Mouse (Mus musculus) neural tube, embryonic 13.5 days (tissue): ENCODE results near the gene Cyp2w1. TPM values are rescaled to one million over a fixed set of nuclear protein-coding genes. Genes with fewer than 3 reads are reported as not detected.

ENCODE experiments used
- ATAC-seq: fragments of 200-750 bp; cut with Nextera tagmentation; 2 replicates; pipeline ENCODE4 v1.8.0; 2017; ENCODE audit warnings: low read depth, mild to moderate bottlenecking, moderate TSS enrichment, moderate library complexity
- H3K27ac ChIP-seq: fragments of 300-500 bp; sonication (generic); replicated peaks from 2 replicates; pipeline ENCODE4 v1.5.1; 2015; ENCODE audit warnings: moderate library complexity, mild to moderate bottlenecking, inconsistent platforms
- H3K27me3 ChIP-seq: fragments of 300-500 bp; sonication (generic); 2 replicates; pipeline ENCODE4 v1.6.1; 2015; ENCODE audit warnings: mild to moderate bottlenecking, inconsistent platforms
- H3K36me3 ChIP-seq: fragments of 300-500 bp; sonication (generic); 2 replicates; pipeline ENCODE4 v1.6.1; 2015; ENCODE audit warnings: mild to moderate bottlenecking, inconsistent platforms
- H3K4me1 ChIP-seq: fragments of 300-500 bp; sonication (generic); replicated peaks from 2 replicates; pipeline ENCODE4 v1.6.1; 2015; ENCODE audit warnings: inconsistent platforms
- H3K4me2 ChIP-seq: fragments of 300-500 bp; sonication (generic); 2 replicates; pipeline ENCODE4 v1.6.1; 2015; ENCODE audit warnings: inconsistent platforms, mild to moderate bottlenecking, moderate library complexity
- H3K4me3 ChIP-seq: fragments of 300-500 bp; sonication (generic); 2 replicates; pipeline ENCODE4 v1.5.1; 2015; ENCODE audit warnings: mild to moderate bottlenecking, inconsistent platforms
- H3K9ac ChIP-seq: fragments of 300-500 bp; sonication (generic); 2 replicates; pipeline ENCODE4 v1.6.1; 2015; ENCODE audit warnings: moderate library complexity, mild to moderate bottlenecking, inconsistent platforms
- H3K9me3 ChIP-seq: fragments of 300-500 bp; sonication (generic); 2 replicates; pipeline ENCODE4 v1.6.1; 2016; ENCODE audit warnings: inconsistent platforms
- WGBS: fragments of 180-500 bp; shearing (Covaris S2); methylation state at CpG from one replicate; pipeline ENCODE4 v1.1.7; 2015; 5-methylcytosine and 5-hydroxymethylcytosine counted together
- microRNA counts: library from miRNA; unstranded; fragments of <30 nt; microRNA quantifications from one replicate; lab custom pipeline; 2016
- microRNA-seq: library from miRNA; unstranded; fragments of <30 nt; microRNA quantifications from one replicate; pipeline ENCODE4, GENCODE M21; 2016
- polyA plus RNA-seq: library from polyadenylated mRNA; unstranded; fragments of >200 nt; fragmentation: Nextera tagmentation; extraction: Ambion mirVana; gene quantifications from 2 replicates; pipeline ENCODE4 v1.2.1, GENCODE M21; 2015

Cyp2w1 gene
- polyA plus RNA-seq, 1 experiment from 2014 or later: not detected

DNA sequence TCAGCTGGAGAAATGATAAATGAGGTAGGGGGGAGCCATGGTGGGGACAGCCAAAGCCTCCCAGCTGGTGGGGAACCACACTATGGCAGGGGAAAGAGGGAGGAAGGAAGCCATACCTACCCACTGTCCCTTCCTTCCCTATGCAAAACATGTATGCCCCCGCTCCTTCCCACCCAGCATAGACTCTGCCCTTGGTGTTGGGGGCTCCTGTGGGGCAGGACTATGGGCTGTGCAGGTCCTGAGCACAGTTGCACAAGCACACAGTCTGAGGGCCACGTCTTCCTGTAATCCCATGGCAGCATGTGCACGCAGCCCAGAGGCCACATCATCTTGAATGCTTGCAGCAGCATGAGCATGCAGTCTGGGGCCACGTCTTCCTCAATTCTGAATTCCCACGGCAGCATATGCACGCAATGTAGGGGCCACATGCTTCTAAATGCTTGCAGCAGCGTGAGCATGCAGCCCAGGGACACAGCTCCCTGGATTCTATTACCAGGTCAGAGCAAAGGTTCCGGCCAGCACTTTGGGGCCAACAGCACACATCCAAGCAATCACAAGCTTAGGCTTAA is 51.4 kb downstream of the Cyp2w1 start:
- H3K9me3 ChIP-seq: no peaks in the 10 kb centered on the region
- peaks cover 42% of the 10 kb centered on the region for H3K4me1 ChIP-seq
- no peak overlapping the region for H3K9ac ChIP-seq
- 90% methylated on average over 8 of the region's 8 CpGs for WGBS
- H3K27me3 ChIP-seq: no peaks in the 10 kb centered on the region
- H3K4me3 ChIP-seq: no peak overlapping the region
- H3K27ac ChIP-seq: 0 out of 2 replicates have a peak overlapping the region, but pooled peaks have one; percentile 13
- no peaks in the 10 kb centered on the region for H3K36me3 ChIP-seq
- no peak for ATAC-seq
- H3K4me2 ChIP-seq: no peak overlapping the region

DNA sequence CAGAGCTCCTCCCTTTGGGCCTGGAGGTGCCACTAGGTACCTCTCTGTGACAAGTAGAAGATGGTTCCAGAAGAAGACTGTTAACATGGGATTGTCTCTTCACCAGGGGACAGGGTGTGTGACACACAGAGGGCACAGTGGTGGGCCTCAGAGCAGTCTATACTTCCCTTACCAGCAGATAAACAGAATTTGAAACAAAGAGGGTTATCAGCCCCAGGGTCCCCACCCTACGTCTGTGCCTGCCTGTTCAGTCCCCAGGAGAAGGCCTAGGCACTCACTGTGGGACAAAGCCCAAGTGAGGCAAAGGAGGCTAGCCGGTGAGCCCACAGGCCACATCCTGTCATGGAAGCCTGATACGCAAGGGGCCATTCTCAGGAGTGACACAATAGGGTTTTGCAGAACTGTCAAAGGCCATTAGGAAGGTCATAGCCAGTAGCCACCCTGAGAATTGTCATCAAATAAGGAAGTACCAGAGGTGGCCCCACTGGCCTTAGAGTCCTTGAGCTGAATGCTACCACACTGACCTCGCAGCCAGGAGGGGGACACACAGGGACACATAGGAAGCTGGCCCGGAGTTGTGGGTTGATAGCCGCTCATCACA is 52.5 kb downstream of the Cyp2w1 start, which contains the start of gene C130050O18Rik:
Gene C130050O18Rik (plus strand): TSS at position 480 of the 601 bp plus-strand sequence.
- Histone ChIP-seq H3K9me3 (no peaks in the 10 kb centered on the region), H3K4me3 (no peak within 1 kb of the TSS), H3K27me3 (no peaks in the 10 kb centered on the region), H3K36me3 (no peaks in the 10 kb centered on the region), H3K4me1 (peaks cover 46% of the 10 kb centered on the region), H3K4me2 (no peak within 1 kb of the TSS), H3K9ac (no peak within 1 kb of the TSS), H3K27ac (peak within 1 kb of the TSS; percentile 70)
- WGBS: 69% methylated on average over 6 of the region's 6 CpGs
- no peak for ATAC-seq

DNA sequence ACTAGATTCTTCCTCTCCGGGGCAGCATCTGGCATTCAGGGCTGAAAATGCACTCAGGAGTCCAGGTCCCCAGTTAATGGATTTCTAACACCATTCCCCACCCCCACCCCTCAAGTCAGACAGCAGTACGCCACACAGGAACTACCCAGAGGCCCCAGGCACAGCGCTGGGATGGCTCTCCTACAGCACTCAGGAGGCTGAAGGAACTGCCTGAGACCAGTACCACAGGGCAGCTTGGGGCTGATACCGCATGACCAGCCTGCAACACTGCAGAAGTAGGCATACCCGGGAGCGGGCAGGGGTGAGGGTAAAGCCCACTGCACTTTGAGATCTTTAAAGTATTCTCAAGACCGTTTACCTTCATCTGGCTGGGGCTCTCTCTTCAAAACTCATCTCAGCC is 53.1 kb downstream of the Cyp2w1 start:
- ATAC-seq: no peak
- no peak overlapping the region for H3K9ac ChIP-seq
- H3K27ac ChIP-seq: peak overlapping the region; percentile 70
- H3K4me3 ChIP-seq: no peak overlapping the region
- H3K9me3 ChIP-seq: no peaks in the 10 kb centered on the region
- WGBS: 68% methylated on average over 7 of the region's 7 CpGs
- H3K36me3 ChIP-seq: no peaks in the 10 kb centered on the region
- no peak overlapping the region for H3K4me2 ChIP-seq
- H3K4me1 ChIP-seq: peaks cover 46% of the 10 kb centered on the region
- H3K27me3 ChIP-seq: no peaks in the 10 kb centered on the region

DNA sequence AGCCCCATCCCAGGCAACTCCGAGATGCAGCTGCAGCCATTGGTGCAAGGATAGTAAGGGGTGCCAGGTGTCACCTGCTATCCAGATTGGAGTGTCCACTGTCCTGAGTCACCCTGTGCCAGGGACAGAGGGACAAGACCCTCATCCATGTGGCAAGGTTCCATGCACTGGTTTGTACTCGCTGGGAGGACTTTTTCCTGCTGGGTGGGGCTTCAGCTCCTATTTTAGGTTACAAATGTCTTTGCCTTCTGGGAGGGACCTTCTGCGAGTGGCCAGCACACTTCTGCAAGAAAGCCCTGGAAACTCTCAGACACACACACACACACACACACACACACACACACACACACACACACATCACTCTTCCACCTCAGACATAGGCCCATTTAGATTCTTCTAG is 53.5 kb downstream of the Cyp2w1 start:
- Histone ChIP-seq H3K4me2 (no peak overlapping the region), H3K27me3 (no peaks in the 10 kb centered on the region), H3K9ac (no peak overlapping the region), H3K9me3 (no peaks in the 10 kb centered on the region), H3K4me1 (peaks cover 46% of the 10 kb centered on the region), H3K4me3 (no peak overlapping the region), H3K27ac (peak overlapping the region; percentile 70), H3K36me3 (no peaks in the 10 kb centered on the region)
- no peak for ATAC-seq
- WGBS: 69% methylated on average over 3 of the region's 3 CpGs

MicroRNAs within 50 kb of the gene (microRNA counts, 519-probe panel; counts per million panel counts)
- microRNA mmu-miR-339-3p (lab: Ali Mortazavi, UCI): not detected
- not detected for microRNA mmu-miR-339-5p (lab: Ali Mortazavi, UCI)

Small RNA genes lying within 50 kb of the gene (microRNA-seq; reads per million reads assigned to microRNA genes)
- 212 reads per million, percentile 64 among the genes with 10 or more reads in this experiment for gene Mir339

Other genes starting within 250 kb of the Cyp2w1 start
- gene Prkar1b, start 202.6 kb upstream of the Cyp2w1 start, polyA plus RNA-seq: 183 and 196 TPM in 2 replicates
- gene Dnaaf5, start 202.4 kb upstream of the Cyp2w1 start, polyA plus RNA-seq: 4.6 and 4.8 TPM in 2 replicates
- gene Sun1, start 152.0 kb upstream of the Cyp2w1 start, polyA plus RNA-seq: 40.4 and 42.1 TPM in 2 replicates
- gene Get4, start 100.3 kb upstream of the Cyp2w1 start, polyA plus RNA-seq: 116 and 119 TPM in 2 replicates
- 51.5 and 66.3 TPM in 2 replicates for gene Adap1, start 27.0 kb upstream of the Cyp2w1 start, polyA plus RNA-seq
- 113 and 120 TPM in 2 replicates for gene Cox19, start 1.2 kb upstream of the Cyp2w1 start, polyA plus RNA-seq
- 1.8 and 1.9 TPM in 2 replicates for gene Gpr146, start 25.1 kb downstream of the Cyp2w1 start, polyA plus RNA-seq
- 0.38 and 0.39 TPM in 2 replicates for gene C130050O18Rik, start 52.7 kb downstream of the Cyp2w1 start, polyA plus RNA-seq
- 8.5 and 9.9 TPM in 2 replicates for gene Gper1, start 70.5 kb downstream of the Cyp2w1 start, polyA plus RNA-seq
- 14.9 and 15.1 TPM in 2 replicates for gene 3110082I17Rik, start 107.9 kb downstream of the Cyp2w1 start, polyA plus RNA-seq
- 16.0 and 18.0 TPM in 2 replicates for gene Zfand2a, start 131.9 kb downstream of the Cyp2w1 start, polyA plus RNA-seq
- gene Uncx, start 190.9 kb downstream of the Cyp2w1 start, polyA plus RNA-seq: 43.3 and 46.4 TPM in 2 replicates